Mouse (Mus musculus) R1 (cell line): ENCODE results near the gene Cd300lg.
A peak's percentile ranks its signal among the peaks of the same experiment; 100 is the strongest.

Experiments used
- DNase-seq: peaks from one replicate; pipeline ENCODE4 v3.0.0-alpha.2; 2018; ENCODE audit warnings: low read depth, low spot score

Gene Cd300lg

DNA sequence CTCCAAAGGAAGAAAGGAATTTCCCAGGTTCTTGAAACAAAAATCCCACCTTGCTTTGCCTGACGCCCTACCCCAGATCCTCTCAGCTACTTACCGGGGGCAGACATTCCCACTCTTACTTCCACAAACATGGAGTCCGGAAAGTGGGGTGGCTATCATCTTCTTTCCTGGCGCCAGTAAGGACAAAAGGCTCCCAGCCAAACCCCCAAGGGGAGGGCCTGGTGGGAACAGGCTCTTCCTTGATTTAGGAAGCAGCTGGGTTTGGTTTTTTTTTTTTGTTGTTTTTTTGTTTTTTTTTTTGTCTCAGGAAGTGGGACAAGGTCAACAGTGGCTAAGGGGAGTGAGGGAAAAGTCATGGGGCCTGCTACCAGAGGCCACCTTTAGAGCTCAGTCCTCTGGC is 10.2 kb downstream of the Cd300lg start:
- DNase-seq, result no peak

DNA sequence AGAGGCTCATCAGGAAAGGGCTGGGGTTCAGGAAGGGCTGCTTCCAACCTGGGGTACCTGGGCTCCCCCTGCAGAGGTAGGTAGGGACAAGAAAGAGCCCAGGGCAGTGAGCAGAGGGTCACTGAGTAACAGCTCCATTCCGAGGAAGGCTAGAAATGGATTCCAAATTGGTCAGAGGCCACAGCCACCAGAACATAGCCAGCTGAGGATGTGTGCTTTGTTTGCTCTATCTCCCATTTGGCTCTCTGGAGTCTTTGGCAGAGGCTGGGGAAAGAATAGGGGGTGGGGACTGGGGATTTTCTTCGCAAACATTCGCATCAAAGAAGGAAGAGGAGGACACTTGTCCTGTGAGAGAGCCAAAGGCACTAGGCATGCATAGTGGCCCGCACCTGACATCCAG is 10.6 kb downstream of the Cd300lg start:
- no peak for DNase-seq

DNA sequence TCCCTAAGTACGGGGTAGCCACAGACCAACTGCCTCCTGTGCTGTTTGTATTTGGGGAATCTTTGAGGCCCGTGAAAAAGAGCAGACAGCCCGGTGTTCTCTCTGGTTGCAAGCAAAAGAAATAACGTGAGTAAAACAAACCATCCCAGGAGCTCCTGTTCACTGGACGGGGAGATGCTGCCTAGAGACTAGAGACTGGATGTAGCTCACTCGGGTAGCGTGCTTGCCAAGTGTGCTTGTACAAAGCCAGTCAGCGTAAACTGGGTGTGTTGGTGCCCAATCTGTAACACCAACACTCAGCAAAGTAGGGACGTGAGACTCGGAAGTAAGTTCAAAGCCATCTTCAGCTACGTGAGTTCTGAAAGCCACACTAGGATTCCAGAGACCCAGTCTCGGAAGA is 11.4 kb downstream of the Cd300lg start:
- DNase-seq, result no peak

DNA sequence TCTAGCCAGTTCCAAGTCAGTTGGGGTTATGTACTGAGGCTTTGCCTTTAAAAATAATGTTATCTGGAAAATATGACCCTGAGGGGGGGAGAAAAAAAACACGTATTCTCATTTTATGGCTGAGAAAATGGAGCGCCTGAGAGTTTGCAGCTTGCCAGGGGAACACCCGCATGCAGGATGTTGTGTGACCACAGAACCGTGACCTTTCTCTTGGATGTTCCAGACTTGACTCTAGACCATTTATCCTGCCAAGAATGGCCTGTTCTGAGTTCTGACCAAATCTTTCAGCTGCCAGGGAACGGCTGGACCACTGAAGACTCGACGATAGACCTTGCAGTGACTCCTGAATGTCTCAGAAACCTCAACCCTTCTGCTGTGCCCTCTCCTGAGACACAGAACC is 11.9 kb downstream of the Cd300lg start:
- DNase-seq, result no peak

DNA sequence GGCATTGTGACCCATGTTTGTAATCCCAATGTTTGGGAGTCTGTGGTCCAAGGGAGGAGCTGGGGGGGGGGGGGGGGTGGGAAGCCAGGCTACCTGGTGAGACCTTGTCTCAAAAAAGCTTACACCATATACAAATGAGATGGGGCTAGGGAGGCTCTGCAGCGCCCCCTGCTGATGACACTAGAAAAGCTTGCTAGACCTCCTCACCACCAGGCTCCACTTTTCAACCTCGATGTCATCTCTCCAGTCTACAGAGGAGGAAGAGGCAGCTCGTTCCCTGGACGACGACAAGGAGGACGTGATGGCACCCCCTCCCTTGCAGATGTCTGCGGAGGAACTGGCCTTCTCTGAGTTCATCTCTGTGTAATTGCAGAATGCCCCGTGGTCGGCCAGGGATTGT is 12.5 kb downstream of the Cd300lg start:
- peak; percentile 73 for DNase-seq

DNA sequence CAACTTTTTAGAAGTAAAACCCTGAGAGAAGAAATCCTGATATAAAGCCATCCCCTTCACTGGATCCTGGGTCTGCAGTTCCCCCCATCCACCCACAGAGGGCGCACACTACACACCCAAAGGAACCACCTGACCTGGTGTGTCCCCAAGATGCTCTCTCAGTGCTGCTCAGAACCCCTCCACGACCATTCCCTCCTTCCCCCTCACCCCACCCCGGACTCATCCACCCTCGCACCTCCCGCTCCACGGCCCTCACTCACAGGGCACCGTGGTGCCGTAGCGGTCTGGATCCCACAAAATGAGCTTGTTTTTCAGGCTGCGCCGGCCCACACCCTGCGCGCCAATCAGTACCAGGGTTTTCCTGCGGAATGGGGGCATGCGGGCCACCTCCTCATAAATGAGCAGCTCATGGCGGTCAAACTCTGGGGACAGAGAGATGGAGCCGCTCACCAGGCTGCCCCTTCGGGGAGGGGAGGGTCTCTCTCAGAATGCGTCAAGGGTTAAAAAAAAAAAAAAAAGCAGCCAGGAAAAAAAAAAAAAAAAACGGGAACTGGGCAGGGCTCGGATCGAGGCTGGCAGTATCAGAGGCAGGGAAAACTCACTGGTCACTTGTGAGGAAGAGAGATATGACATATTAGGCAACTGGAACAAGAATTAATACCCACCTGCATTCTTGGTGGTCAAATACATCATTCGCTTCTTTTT is 20.1 kb downstream of the Cd300lg start:
- DNase-seq, result peak; percentile 82

DNA sequence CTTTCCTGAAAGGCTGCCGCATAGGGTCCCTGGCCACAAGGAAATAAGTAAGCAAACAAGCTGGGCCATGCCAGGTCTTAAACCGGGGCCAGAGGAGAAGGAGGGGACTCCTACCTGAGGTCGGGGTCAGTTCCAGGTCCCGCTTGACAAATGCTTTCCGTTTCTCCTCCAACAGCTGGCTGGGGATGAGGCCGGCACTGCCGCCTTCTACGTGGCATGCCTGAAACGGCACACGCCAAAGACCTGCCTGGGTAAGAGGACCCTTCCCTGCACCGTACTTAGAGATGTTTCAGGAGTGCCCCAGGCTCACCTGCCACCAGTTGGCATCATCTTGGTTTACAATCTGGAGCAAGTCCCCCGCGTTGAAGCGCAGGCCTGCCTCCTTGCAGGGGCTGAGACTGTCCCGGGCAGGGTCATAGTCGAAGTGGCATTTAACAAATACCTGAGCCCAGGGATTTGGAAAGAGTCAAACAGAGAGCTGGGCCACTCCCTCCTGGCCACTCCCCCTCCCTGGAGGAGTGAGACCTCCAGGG is 20.7 kb downstream of the Cd300lg start:
- no peak for DNase-seq

DNA sequence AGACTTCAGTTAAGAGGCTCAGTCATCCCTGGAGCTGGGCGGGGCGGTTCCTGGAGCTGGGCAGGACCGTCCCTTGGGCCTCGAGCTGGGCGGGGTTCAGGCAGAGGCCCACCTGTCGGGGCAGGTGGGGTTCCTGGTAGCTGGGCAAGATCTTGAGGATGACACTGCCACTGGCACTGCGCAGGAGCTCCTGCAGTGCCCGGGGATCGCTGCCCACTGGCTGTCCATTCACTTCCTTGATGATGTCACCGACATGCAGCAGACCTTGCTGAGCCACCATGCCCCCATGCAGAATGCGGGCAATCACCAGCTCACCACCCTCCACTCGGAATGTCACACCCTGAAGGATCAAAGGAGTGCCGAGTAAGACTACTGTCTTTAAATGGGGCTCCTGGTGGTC is 21.8 kb downstream of the Cd300lg start:
- DNase-seq, result no peak

DNA sequence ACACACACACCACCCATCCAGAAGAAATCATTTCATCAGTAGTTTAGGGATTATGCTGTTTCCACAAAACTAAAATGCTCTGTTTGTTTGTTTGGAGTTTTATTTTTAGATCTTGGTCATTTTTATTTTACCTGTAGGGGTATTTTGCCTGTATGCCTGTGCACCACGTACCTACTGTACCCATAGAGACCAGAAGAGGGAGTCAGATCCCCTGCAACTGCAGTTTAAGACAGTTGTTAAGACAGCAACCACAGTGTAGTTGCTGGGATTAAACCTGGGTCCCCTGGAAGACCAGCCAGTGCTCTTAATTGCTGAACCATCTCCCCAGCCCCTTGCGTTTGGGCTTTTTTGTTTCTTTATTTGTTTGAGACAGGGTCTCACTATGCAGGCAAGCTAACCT is 27.7 kb downstream of the Cd300lg start:
- DNase-seq, result peak; percentile 65

DNA sequence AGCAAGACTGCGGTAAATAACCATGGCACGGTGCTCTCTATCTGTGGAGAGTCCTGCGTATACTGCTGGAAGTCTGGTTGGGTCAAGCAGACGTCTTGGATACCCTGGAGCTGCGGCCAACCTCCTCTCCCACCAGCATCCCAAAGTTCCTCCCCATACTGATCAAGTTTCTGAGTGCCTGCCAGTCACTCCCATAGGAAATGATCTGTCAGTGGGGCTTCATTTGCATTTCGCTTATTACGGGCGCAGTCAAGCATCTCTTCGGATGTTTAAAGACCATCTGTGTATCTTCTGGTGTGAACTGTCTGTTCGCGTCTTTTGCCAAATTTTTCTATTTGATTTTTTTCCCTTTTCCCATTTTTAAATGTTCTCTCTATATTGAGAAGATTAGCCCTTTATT is 28.3 kb downstream of the Cd300lg start:
- no peak for DNase-seq

DNA sequence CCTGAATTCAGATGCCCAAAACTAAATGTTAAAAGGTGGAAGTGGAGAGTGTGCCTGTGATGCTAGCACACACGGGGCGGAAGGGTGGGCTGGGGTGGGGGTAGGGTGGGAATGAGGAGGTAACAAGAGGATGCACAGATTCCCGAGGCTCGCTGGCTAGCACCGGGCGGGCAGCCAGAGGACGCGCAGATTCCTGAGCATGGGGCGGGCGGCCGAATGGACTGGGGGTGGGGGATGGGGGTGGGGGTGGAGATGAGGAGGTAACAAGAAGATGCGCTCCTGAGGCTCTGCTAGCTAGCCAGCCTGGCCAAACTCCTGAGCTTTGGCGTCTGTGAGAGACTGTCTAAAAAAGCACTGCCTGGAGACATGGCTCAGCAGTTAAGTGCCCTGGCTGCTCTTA is 29.1 kb downstream of the Cd300lg start:
- DNase-seq, result no peak

DNA sequence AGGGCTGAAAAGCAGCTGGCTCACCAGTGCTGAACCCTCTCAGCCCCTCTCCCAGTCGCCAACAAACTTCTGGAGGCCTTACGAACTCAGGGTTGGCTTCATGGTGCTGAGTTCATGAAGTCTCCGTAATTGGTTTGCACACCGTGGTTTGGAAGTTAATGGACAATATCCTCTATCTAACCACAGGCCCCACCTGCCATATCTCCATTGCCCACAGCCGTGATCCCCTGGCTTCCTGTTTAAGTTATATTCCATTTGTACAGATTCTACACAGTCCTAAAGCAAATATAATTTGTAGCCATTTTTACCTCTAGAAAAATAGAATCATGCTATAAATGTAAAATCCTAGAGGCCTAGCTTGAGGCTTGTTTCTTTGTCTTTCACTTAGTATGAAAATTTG is 31.4 kb downstream of the Cd300lg start:
- DNase-seq, result no peak

DNA sequence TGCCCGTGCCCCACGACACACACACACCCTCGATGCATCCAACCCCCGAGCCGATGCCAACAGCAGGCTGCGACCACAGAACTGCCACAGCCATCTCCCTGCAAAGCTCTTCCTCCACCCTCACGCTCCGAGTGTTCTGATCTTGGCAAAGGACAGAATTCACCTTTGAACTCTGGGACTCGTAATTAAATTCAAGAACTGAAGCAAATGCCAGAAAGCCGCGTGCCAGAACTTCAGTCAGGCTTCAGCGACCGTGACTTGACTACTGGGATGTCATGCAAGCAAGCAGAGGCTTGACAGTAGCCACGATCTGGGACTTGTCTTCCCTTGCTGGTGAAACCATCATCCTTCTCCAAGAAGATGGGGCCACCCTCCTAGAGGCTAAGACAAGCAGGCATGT is 32.4 kb downstream of the Cd300lg start:
- DNase-seq, result no peak

DNA sequence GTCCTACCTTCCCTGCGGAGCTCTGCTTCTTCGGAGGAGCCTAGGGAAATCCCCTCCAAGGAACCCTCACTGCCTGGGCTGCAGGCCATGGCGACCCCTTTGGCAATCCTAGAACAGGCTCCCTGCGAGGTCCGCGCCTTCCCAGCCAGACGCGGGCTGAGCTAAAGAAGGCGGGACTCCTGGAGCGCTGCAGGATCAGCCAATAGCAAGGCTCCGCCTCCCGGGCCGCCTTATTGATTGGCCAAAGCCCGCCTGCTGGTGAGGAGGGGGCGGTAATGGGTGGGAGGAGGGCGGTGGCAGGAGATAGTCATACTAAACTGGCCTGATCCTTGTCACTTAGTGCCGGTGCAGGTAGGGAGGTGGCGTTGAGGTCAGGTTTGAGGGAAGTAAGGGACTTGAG is 41.0 kb downstream of the Cd300lg start:
- peak; percentile 91 for DNase-seq

DNA sequence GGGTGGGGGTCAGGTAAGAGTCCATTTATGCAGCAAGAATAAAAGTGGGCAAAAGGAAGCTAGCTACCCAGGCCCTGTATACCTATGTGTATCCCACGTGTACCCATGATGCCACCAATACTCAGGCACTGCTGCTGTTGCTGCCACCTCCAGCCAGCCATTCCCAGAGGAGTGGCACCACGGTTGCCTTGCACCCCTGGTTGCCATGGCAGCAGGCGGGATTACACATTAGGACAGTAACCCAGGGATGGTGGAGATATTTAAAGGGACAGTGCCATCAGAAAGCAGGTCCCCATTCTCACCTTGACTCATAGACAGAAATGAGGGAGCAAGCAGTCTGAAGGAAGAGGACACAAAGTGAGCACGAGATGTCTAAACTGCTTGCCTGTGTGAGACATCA is 41.9 kb downstream of the Cd300lg start:
- DNase-seq, result peak; percentile 40

DNA sequence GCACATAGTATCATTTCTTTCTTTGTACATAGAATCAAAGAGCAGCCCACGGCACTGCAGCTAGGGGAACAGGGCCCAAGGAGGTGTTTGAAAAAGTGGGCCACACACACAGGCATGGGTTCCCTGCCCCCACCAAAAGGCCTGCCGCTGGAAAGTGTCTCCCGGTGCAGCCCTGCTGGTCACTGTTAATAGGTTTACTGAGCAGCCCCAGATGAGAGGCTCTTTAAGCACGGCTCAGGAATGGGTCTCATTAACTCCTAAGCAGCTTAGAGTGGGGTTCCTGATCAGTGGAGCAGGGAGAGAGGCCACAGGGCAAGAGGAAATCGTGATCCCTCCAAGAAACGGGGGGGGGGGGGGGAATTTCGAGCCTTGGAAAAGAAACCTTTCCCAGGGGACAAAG is 42.9 kb downstream of the Cd300lg start:
- peak; percentile 41 for DNase-seq

DNA sequence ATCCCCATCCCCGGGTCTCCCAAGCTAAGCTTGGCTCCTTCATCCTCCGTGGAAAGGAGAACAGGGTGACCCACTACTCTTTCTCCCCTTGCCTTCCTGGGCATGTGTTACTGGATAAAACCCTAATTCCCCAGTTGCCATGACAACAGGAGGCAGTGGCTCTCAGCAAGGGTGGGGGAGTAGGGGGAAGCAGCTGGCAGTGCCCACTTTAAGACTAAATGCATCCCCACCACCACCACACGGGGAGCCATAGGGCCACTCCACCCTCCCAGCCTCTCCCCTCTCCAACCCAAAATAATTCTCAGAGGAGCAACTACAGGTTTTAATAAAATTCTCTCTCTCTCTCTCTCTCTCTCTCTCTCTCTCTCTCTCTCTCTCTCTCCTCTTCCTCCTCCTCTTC is 45.0 kb downstream of the Cd300lg start:
- peak; percentile 33 for DNase-seq

DNA sequence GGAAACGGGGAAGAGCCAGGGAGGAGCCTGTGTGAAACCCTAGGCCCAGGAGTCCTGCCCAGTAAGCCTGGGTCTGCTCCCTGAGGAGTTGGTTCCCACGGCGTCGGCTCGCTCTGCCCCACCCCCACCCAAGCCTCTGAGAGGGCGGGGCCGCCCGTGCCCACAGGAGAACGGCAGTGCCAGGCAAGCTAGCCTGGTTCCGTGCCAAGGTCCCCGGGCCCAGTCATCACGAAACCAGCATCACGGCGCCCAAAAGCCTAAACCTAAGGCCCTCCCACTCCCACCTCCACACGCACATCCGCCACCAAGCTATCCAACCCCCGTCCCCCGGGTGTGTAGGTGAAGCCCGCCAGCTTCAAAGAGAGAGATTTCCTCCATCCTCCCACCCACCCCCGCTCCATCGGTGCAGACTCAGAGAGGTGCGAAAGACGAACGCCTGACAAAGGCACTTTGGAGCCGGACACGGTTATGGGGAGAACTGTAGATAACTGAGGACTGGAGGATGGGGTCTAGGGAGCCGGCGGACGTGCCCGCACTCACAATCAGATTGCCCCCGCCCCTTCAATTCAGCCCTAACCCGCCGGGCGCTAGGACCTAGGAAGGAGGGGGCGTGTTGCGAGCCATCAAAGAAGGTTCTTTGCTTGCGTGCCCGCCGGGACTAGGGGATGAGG is 45.9 kb downstream of the Cd300lg start:
- peak; percentile 87 for DNase-seq

DNA sequence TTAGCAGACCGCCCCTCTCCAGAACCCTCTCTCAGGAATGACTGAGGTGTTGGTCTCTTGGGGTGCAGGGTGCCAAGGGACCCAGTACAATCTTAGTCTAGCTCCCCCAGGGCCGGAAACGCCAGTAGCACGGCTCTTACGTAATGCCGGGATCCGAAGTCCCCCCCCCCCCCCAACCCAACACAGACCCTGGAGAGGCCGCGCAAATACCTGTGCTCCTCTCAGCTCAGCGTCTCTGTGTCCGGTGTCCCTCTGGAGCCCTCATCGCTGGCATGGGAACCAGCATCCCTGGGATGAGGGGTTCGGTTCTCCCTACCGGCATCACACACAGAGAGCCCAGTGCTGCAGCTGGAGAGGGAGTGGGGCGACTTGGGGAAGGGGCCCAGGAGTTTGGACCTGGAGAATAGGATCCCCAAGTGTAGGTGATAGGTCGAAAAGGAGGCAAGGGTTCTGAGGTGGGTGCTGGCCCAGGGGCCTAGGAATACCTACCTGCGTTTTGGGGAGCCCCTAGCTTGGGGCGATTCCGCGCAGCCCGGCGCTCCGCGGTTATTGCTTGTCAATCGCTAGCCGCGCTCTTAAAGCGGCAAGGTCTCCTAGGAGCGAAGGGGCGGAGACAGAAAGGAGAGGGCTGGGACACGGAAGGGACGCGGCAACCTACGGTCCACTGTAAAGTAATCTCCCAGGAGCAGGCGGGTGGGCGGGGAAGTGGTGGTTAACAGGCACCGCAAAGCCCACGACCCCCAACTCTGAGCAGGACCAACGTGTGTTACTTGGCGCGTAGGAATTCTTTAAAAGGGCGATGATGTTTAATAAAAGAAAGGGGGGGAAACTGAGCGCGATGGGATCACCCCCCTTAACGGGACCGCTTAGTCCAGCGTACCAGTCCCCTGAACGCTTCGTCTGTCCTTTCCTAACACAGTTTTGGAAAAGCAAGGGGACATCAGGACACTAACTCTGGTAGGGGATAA is 46.9 kb downstream of the Cd300lg start, which contains the start of gene Mpp2:
Gene Mpp2 (minus strand): TSS at position 585 of the 968 bp plus-strand sequence.
- peak; percentile 80 for DNase-seq

DNA sequence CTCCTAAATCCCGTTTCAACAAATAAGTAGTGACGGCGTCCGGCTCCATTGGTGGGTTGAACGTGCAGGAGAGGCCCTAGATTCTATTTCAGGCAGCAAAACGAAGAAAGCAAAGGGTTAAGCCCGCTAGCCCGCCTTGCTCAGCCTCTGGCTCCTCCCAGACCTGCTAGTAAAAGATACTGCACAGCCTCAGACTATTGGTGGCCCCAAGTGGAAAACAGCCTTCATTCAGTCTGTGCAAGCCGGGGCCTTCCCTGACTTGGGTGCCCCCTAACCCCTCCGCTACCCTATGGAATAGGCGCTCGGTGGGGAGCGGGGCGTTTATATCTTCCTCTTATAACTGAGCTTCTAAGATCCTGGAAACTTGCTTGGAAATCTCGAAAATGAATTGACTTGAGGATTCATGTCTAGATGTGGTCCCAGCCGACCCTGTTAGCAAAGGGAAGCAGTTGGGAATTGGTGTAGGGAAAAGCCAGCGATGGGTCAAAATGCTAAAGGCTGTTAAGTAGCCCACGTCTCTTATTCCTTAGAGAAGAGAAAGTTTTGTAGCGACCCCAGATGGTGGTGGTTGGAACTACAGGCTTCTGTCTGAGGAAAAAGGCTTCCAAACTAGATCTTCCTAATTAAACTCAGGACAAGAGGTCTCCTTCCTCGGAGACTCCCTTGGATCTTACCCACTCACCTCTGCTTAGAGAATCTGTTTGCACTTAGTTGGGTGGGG is 47.9 kb downstream of the Cd300lg start:
- peak; percentile 84 for DNase-seq

DNA sequence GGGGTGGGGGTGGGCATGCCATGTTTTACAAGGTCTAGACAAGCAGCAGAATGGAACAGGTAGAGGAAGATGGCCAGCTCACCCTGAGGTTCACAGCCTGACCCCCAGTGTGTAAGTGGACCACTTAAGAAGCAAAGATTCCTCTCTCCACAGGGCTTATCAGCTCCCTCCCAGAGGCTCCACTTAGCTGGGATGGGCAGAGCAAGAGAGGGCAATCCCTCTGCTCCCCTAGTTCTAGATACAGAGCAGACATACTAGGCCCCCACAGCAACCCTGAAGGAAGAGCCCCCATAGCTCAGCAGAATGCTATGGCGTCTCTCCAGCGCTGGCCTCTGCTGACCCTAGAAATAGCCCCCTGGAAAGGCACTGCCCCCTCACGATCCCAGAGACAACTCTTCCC is 54.4 kb downstream of the Cd300lg start:
- no peak for DNase-seq
